Mouse (Mus musculus) kidney, postnatal 36 days (tissue): ENCODE results near the gene Slc25a27.

Experiments used
- DNase-seq, 2 experiments: peaks; one replicate each; pipeline ENCODE4 v3.0.0; 2021 to 2022; ENCODE audit warnings: mixed read lengths in 2 of 2

Slc25a27 gene

DNA sequence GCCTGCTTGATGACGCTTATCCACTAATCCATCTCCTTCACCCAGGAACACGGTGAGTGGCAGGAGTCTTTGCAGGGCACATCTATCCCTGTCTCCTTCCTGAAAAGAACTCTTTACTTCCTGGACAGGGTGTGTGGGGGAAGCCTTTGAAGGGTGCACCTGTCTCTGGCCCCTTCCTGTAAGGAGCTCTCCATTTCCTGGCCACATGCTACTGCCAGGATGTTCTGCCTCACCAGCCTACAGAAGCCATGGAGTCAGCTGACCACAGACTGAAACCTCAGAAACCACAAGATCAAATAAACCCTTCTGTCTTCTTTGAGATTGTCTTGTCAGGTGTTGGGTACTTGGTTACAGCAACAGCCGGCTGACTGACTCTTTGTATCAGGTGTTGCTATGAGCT, 21.9 kb downstream of the Slc25a27 start:
- no peak for DNase-seq

DNA sequence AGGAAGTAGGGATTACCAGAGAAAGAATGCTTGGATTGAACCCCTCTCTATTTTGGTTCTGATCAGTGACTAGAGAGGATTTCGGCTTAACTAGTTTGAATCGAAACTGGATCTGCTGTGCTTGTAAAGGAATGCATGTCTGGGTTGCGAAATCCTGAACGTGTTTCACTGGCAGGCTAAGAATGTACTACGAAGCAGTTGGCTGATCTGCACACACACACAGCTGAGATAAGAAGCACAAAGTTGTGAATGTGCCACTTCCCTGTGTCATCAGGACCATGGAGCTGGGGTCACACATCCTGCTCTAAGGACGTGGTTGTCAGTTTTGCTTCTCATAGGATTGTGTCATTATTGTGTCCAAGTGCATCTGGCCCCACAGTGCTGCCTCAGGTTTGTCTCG, 22.6 kb downstream of the Slc25a27 start:
- DNase-seq = no peak

DNA sequence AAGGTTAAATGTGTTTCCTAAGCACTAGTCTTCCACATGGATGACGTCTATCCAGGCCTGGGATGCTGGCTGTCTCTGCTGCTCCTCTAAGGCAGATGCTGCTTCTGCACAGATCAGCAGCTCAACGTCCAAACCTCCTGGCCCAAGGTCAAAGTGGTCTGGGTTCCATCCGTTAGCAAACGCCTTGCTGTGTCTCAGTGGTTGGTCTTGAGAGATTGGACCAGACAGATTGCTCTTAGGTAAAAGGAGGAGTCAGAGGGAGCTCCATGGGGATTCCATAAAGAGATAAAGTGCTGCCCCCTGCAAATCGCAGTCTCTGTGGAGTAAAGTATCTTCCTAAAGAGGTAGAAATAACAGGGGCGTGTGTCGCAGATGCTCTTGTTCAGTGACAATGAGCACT, 23.8 kb downstream of the Slc25a27 start:
- no peak for DNase-seq

- DNase-seq = no peak
Observed at GRCm38 (mm10) chr17:43640825-43641224, 26.2 kb downstream of the Slc25a27 start.

- DNase-seq = no peak
Observed at GRCm38 (mm10) chr17:43637146-43637545, 29.9 kb downstream of the Slc25a27 start.

- no peak for DNase-seq
Observed at GRCm38 (mm10) chr17:43630427-43630760, 36.6 kb downstream of the Slc25a27 start.

DNA sequence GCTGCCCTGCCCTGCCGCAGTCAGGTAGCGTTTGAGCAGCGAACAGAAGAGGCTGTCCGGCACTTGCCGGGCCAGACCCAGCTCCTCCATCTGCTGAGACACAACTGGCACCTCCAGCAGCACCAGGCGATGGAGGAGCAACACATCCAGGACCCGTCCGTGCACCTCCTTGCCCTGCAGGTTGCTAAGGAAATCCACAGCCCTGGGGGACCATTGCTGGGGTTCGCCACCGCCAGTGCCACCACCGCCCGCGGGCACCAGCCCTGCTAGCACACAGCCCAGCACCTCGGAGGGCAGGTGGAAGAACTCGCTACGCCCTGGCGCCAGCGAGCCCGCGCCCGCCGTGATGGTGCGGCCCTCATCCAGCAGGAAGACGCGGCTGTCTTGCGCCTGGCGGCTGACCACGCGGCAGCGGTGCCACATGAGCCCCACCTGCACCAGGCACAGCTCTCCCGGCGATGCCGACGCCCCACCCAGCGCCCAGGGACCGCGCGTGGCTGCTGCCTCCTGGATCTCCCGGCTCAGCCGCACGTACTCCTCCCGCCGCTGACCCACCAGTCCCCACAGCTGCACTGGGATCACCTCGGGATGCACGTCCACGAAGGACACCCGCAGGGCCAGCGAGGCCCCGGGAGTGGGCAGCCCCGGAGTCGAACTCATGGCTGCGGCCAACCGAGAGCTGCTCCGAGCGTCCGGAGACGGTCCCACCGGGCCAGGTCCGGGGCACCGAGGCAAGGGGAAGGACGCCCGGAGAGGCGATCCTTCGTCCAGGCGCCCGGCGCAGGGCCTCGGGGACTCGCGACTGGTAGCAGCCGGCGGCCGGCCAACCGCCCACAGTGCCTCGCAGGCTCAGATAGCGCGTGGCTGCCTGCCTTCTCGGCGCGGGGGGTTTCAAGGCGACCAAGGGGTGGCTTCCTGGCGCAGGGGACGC, 37.3 kb downstream of the Slc25a27 start, which contains the start of gene Tdrd6:
Gene Tdrd6 (minus strand): TSS at position 804 of the 931 bp plus-strand sequence.
- peak in 1 of 2 experiments; percentile 17 for DNase-seq

GRCm38 (mm10) chr17:43629026-43629495, 38.0 kb downstream of the Slc25a27 start:
- DNase-seq = no peak

- no peak for DNase-seq
Observed at GRCm38 (mm10) chr17:43628246-43628645, 38.8 kb downstream of the Slc25a27 start.

GRCm38 (mm10) chr17:43622076-43622475, 44.9 kb downstream of the Slc25a27 start:
- DNase-seq = no peak

DNA sequence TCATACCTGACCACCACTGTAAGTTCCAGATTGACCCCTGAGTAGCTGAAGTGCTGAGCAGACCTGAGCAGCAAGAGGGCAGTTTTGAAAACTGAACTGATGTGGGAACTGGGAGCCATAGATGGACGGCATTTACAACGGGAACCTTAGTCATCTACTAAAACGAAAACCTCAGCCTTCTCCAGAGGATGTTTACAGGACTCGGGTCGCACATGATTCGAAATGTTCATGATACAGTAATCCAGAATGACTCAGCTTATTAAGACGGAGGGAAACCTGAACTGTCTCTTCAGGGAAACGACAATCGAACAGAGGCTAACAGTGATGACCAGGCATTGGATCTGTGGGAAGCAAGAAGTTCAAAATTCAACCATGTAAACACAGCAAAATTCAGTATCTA, 47.9 kb downstream of the Slc25a27 start:
- no peak for DNase-seq

DNA sequence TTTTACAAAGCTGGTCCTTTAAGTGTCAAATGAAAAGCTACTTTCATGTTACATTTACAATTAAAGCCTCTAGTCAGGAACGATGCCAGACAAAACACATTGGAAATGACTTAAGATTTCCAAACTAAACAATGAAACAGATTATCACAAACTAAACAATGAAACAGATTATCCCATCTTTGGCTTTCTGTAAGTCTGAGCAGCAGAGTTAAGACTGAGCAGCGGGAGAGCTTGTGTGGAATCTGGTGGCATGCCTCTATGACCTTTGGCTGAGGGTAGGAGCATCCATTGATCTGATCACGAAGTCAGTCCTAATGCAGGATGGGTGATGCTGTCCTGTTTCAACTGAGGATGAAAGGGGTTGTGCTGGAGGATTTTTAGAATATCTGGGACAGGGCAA, 54.8 kb downstream of the Slc25a27 start:
- no peak for DNase-seq

DNA sequence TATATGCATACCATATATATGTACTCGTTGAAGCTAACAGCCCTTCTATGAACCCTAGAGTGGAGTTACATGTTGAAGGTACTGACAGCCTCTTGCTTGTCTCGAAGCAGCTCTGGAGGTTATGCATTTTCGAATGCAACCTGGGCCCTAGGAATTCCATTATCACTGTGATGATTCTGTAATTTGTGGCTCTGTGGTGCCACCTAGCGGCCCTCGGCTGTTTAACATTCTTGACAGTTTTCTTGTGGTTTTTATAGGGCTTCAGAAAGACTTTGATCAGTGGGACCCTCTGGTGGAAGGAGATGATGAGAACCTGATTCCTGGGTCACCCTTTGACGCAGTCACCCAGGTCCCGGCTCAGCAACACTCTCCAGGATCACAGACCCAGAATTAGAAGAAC, 55.4 kb downstream of the Slc25a27 start:
- DNase-seq = peak; percentile 27 to 74

- DNase-seq = peak; percentile 67 to 89
Observed at GRCm38 (mm10) chr17:43606704-43607103, 60.3 kb downstream of the Slc25a27 start.

GRCm38 (mm10) chr17:43598706-43599105, 68.3 kb downstream of the Slc25a27 start:
- no peak for DNase-seq

- no peak for DNase-seq
Observed at GRCm38 (mm10) chr17:43597742-43598141, 69.3 kb downstream of the Slc25a27 start.

DNA sequence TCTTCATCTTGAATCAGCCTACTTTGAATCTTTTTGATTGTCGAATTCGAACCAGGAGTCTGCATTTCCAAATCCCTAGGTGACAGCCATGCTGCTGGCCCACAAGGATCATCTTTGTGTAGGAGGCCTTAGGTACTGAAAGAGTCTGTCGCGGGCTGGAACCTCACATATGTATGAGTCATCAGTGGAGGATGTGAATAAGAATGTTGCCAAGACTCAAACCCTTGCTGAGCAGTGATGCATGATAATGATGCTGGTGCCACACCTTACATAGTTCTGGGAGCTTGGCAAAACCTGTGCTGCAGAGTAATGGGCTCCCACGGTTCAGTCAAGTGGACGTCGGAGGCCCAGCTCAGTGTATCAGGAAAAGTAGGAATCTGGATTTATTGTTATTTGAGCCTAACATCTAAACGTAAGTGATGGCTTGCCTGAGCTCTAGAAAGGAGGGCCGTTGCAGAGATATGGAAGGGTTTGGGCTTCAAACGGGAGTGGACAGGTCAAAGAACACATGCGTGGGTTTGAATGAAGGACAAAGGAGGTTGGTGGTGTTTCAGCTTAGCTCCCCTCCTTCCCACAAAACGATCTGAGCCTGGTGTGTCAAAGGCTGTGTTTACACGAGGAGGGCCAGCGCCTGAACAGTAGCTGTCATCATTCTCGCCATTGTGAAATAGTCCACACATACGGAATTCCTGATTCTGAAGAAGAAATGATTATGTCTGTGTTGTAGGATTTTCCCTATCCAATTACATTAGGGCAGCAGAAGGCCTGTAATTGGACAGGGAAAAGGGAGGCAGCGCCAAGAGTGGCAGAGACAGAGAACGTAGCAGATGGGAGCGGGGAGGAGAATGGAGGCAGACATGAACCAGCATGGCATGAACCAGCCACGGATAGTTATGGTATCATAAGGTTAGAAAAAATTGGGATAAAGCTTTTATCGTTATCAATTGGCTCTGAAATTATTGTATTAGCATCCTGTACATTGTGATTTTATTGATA, 74.4 kb downstream of the Slc25a27 start:
- no peak for DNase-seq
